In genomic region chr4:135201771-135202170, GRCm38 (mm10) we compare ENCODE assay signal across 28 mouse cellular contexts.
DNase-seq lines count a peak whose midpoint lies in the region; ATAC-seq lines count a peak whose summit lies in the region.
"Had no signal": no experiment of that assay in that cellular context is flagged by ENCODE, and none has a peak within 500 bp of the region (broad histone marks: within the 10 kb centered on the region; RNA-seq: fewer than 3 reads in every experiment).

No protein-coding gene starts in this region.

- peak overlapping the region; percentile 25 for H3K4me2 ChIP-seq in hindbrain, embryonic 15.5 days
- H3K4me2 ChIP-seq in hindbrain, embryonic 12.5 days (replicated peaks) = no peak overlapping the region
- H3K4me2 ChIP-seq in neural tube, embryonic 13.5 days = no peak overlapping the region
- H3K4me2 ChIP-seq in hindbrain, embryonic 16.5 days (ENCODE audit: low read length) = peak overlapping the region; percentile 39
- H3K4me2 ChIP-seq: heart, embryonic 11.5 days; limb, embryonic 13.5 days; liver, embryonic 12.5 days; neural tube, embryonic 12.5 days had no signal

- no peak for DNase-seq in neural tube, embryonic 10.5 days (ENCODE audit: extremely low spot score, low spot score)
- DNase-seq in testis, postnatal 14 days (ENCODE audit: low spot score) = peak; percentile 50
- DNase-seq in layer of hippocampus, postnatal 10 days (ENCODE audit: low spot score in 2 of 2) = no peak
- DNase-seq: adrenal gland, adult 8-10 months; B cell, adult 2 months; cerebellum, adult 18-20 months; cerebellum, postnatal 36 days; gastrocnemius, postnatal 14 days; heart, adult 11 months; kidney, adult 9 months; kidney, postnatal 14 days; layer of hippocampus, postnatal 36 days; lung, adult 18-20 months; lung, postnatal 36 days; thymus, postnatal 14 days had no signal

- ATAC-seq in hindbrain, embryonic 15.5 days (ENCODE audit: low FRiP score, low read depth) = peak; percentile 27; the same call in 1 of the 2 replicates
- no peak for ATAC-seq in hindbrain, embryonic 12.5 days (ENCODE audit: low FRiP score)
- peak; percentile 41; the same call in 1 of the 2 replicates for ATAC-seq in neural tube, embryonic 13.5 days (ENCODE audit: low read depth)
- no peak for ATAC-seq in hindbrain, embryonic 16.5 days
- ATAC-seq: activated CD4-positive, CD25-positive, alpha-beta regulatory T cell, adult 4 months; forebrain, embryonic 16.5 days; intestine, embryonic 16.5 days; liver, embryonic 12.5 days had no signal

- H3K27me3 ChIP-seq in hindbrain, embryonic 15.5 days = peaks cover 28% of the 10 kb centered on the region
- peaks cover 33% of the 10 kb centered on the region for H3K27me3 ChIP-seq in hindbrain, embryonic 12.5 days
- peaks cover 36% of the 10 kb centered on the region for H3K27me3 ChIP-seq in neural tube, embryonic 13.5 days
- H3K27me3 ChIP-seq in hindbrain, embryonic 16.5 days (replicated peaks; ENCODE audit: control insufficient read depth, insufficient read depth, low read length) = peaks cover 12% of the 10 kb centered on the region
- H3K27me3 ChIP-seq: CH12.LX had no signal

- H3K4me1 ChIP-seq in hindbrain, embryonic 15.5 days (replicated peaks) = peaks cover 22% of the 10 kb centered on the region
- peaks cover 12% of the 10 kb centered on the region for H3K4me1 ChIP-seq in hindbrain, embryonic 12.5 days
- peaks cover 23% of the 10 kb centered on the region for H3K4me1 ChIP-seq in neural tube, embryonic 13.5 days (replicated peaks)
- peaks cover 7% of the 10 kb centered on the region for H3K4me1 ChIP-seq in hindbrain, embryonic 16.5 days (ENCODE audit: control insufficient read depth, insufficient read depth, low read depth, low read length)

- no peak overlapping the region for H3K27ac ChIP-seq in hindbrain, embryonic 15.5 days (replicated peaks)
- H3K27ac ChIP-seq in hindbrain, embryonic 12.5 days = no peak overlapping the region
- no peak overlapping the region for H3K27ac ChIP-seq in neural tube, embryonic 13.5 days (replicated peaks)
- no peak overlapping the region for H3K27ac ChIP-seq in hindbrain, embryonic 16.5 days (ENCODE audit: low read depth, low read length)
- H3K27ac ChIP-seq: limb, embryonic 13.5 days; liver, embryonic 12.5 days; neural tube, embryonic 12.5 days had no signal

- H3K9me3 ChIP-seq in hindbrain, embryonic 15.5 days = no peaks in the 10 kb centered on the region
- H3K9me3 ChIP-seq in hindbrain, embryonic 12.5 days (replicated peaks) = no peaks in the 10 kb centered on the region
- no peaks in the 10 kb centered on the region for H3K9me3 ChIP-seq in neural tube, embryonic 13.5 days
- H3K9me3 ChIP-seq in hindbrain, embryonic 16.5 days (ENCODE audit: control insufficient read depth, low read length) = no peaks in the 10 kb centered on the region
- H3K9me3 ChIP-seq: liver, embryonic 12.5 days; megakaryocyte, embryonic 14.5 days; neural tube, embryonic 12.5 days had no signal

- H3K36me3 ChIP-seq in hindbrain, embryonic 15.5 days = no peaks in the 10 kb centered on the region
- H3K36me3 ChIP-seq in hindbrain, embryonic 12.5 days = no peaks in the 10 kb centered on the region
- H3K36me3 ChIP-seq in neural tube, embryonic 13.5 days = no peaks in the 10 kb centered on the region
- no peaks in the 10 kb centered on the region for H3K36me3 ChIP-seq in hindbrain, embryonic 16.5 days (ENCODE audit: control insufficient read depth, insufficient read depth, low read length)
- H3K36me3 ChIP-seq: limb, embryonic 13.5 days; liver, embryonic 12.5 days; neural tube, embryonic 12.5 days had no signal

- no peak overlapping the region for H3K9ac ChIP-seq in hindbrain, embryonic 15.5 days
- no peak overlapping the region for H3K9ac ChIP-seq in hindbrain, embryonic 12.5 days
- H3K9ac ChIP-seq in neural tube, embryonic 13.5 days = no peak overlapping the region
- H3K9ac ChIP-seq in hindbrain, embryonic 16.5 days (ENCODE audit: low read depth, low read length) = no peak overlapping the region; the same call in 1 of the 2 replicates
- H3K9ac ChIP-seq: limb, embryonic 13.5 days; liver, embryonic 12.5 days; neural tube, embryonic 12.5 days had no signal

- H3K4me3 ChIP-seq in hindbrain, embryonic 15.5 days = no peak overlapping the region
- no peak overlapping the region for H3K4me3 ChIP-seq in hindbrain, embryonic 12.5 days
- no peak overlapping the region for H3K4me3 ChIP-seq in neural tube, embryonic 13.5 days
- H3K4me3 ChIP-seq in hindbrain, embryonic 16.5 days (ENCODE audit: low read length) = no peak overlapping the region
- H3K4me3 ChIP-seq: limb, embryonic 13.5 days; liver, embryonic 12.5 days; megakaryocyte, embryonic 14.5 days; neural tube, embryonic 12.5 days had no signal

- 54% methylated on average over 16 of the region's 16 CpGs for WGBS in hindbrain, embryonic 15.5 days
- 78% methylated on average over 16 of the region's 16 CpGs for WGBS in hindbrain, embryonic 12.5 days
- WGBS in neural tube, embryonic 13.5 days = 59% methylated on average over 16 of the region's 16 CpGs
- 53% methylated on average over 16 of the region's 16 CpGs for WGBS in hindbrain, embryonic 16.5 days

Comparison
In these comparisons a context has a peak if more than half of its experiments do, and no peak if none do; other contexts are left out.
1. ATAC-seq: peak in hindbrain, embryonic 15.5 days (single experiment) and neural tube, embryonic 13.5 days (single experiment); none in hindbrain, embryonic 12.5 days (single experiment) and hindbrain, embryonic 16.5 days (single experiment).
2. H3K4me2 ChIP-seq: peak in hindbrain, embryonic 15.5 days (single experiment) and hindbrain, embryonic 16.5 days (single experiment); none in hindbrain, embryonic 12.5 days (single experiment) and neural tube, embryonic 13.5 days (single experiment).